Mouse (Mus musculus) limb, embryonic 15.5 days (tissue): ENCODE measurements around the gene Timm22. TPM values are rescaled to one million over a fixed set of nuclear protein-coding genes. Genes with fewer than 3 reads are reported as not detected.

ENCODE experiments used
- polyA plus RNA-seq: library from polyadenylated mRNA; unstranded; fragments of >200 nt; fragmentation: Nextera tagmentation; extraction: Ambion mirVana; gene quantifications from 2 replicates; pipeline ENCODE4 v1.2.1, GENCODE M21; 2015

Gene Timm22
- polyA plus RNA-seq, 1 experiment from 2014 or later = 107 TPM

Other genes starting within 250 kb of the Timm22 start
- gene Vps53, start 227.3 kb upstream of the Timm22 start, polyA plus RNA-seq = 43.5 and 44.3 TPM in 2 replicates
- 98.1 and 106 TPM in 2 replicates for gene Fam57a, start 227.3 kb upstream of the Timm22 start, polyA plus RNA-seq
- gene Dbil5, start 189.3 kb upstream of the Timm22 start, polyA plus RNA-seq = 0.88 and 1.5 TPM in 2 replicates
- gene Gemin4, start 189.3 kb upstream of the Timm22 start, polyA plus RNA-seq = 24.0 and 26.6 TPM in 2 replicates
- gene Mrm3, start 163.2 kb upstream of the Timm22 start, polyA plus RNA-seq = 22.8 and 27.2 TPM in 2 replicates
- gene Glod4, start 163.2 kb upstream of the Timm22 start, polyA plus RNA-seq = 128 and 131 TPM in 2 replicates
- gene Nxn, start 7.8 kb upstream of the Timm22 start, polyA plus RNA-seq = 48.1 and 60.8 TPM in 2 replicates
- gene Abr, start 215.4 kb downstream of the Timm22 start, polyA plus RNA-seq = 31.2 and 31.9 TPM in 2 replicates